Mouse (Mus musculus): ENCODE data around the gene Tnrc6a. TPM values are rescaled to one million over a fixed set of nuclear protein-coding genes. Genes with fewer than 3 reads are reported as not detected.

The Tnrc6a gene
- polyA plus RNA-seq, 1 experiment from 2014 or later = 70.9 TPM

GRCm38 (mm10) chr7:123167436-123167835 lies 43.8 kb downstream of the Tnrc6a start:
- H3K4me1 ChIP-seq = no peaks in the 10 kb centered on the region
- H3K27me3 ChIP-seq = no peaks in the 10 kb centered on the region
- no peak overlapping the region for H3K27ac ChIP-seq
- no peak overlapping the region for H3K9ac ChIP-seq
- 87% methylated on average over 2 of the region's 2 CpGs for WGBS
- no peaks in the 10 kb centered on the region for H3K9me3 ChIP-seq
- no peak overlapping the region for H3K4me2 ChIP-seq (replicated peaks)
- no peak overlapping the region for H3K4me3 ChIP-seq
- peaks cover 97% of the 10 kb centered on the region for H3K36me3 ChIP-seq
- ATAC-seq (ENCODE audit: insufficient number of reproducible peaks, insufficient read depth, low FRiP score, low TSS enrichment) = no peak

- 92% methylated on average over 2 of the region's 2 CpGs for WGBS
- Histone ChIP-seq H3K9me3 (no peaks in the 10 kb centered on the region), H3K27ac (no peak overlapping the region), H3K4me2 (replicated peaks) (no peak overlapping the region), H3K4me1 (no peaks in the 10 kb centered on the region), H3K9ac (no peak overlapping the region), H3K4me3 (no peak overlapping the region), H3K36me3 (peaks cover 94% of the 10 kb centered on the region), H3K27me3 (no peaks in the 10 kb centered on the region)
- no peak for ATAC-seq (ENCODE audit: insufficient number of reproducible peaks, insufficient read depth, low FRiP score, low TSS enrichment)
Observed at GRCm38 (mm10) chr7:123169618-123170017, 45.9 kb downstream of the Tnrc6a start.

GRCm38 (mm10) chr7:123172101-123172500 lies 48.4 kb downstream of the Tnrc6a start:
- Histone ChIP-seq H3K36me3 (peaks cover 82% of the 10 kb centered on the region), H3K4me1 (no peaks in the 10 kb centered on the region), H3K27me3 (no peaks in the 10 kb centered on the region), H3K4me3 (no peak overlapping the region), H3K4me2 (replicated peaks) (no peak overlapping the region), H3K9me3 (no peaks in the 10 kb centered on the region), H3K27ac (no peak overlapping the region), H3K9ac (no peak overlapping the region)
- no peak for ATAC-seq (ENCODE audit: insufficient number of reproducible peaks, insufficient read depth, low FRiP score, low TSS enrichment)
- 92% methylated on average over 5 of the region's 5 CpGs for WGBS

GRCm38 (mm10) chr7:123177215-123177614 lies 53.5 kb downstream of the Tnrc6a start:
- Histone ChIP-seq H3K27me3 (no peaks in the 10 kb centered on the region), H3K27ac (no peak overlapping the region), H3K4me2 (replicated peaks) (no peak overlapping the region), H3K9ac (no peak overlapping the region), H3K4me1 (no peaks in the 10 kb centered on the region), H3K36me3 (peaks cover 77% of the 10 kb centered on the region), H3K4me3 (no peak overlapping the region), H3K9me3 (no peaks in the 10 kb centered on the region)
- ATAC-seq (ENCODE audit: insufficient number of reproducible peaks, insufficient read depth, low FRiP score, low TSS enrichment) = no peak

- no peak overlapping the region for H3K4me2 ChIP-seq (replicated peaks)
- H3K9ac ChIP-seq = no peak overlapping the region
- H3K36me3 ChIP-seq = peaks cover 88% of the 10 kb centered on the region
- H3K4me1 ChIP-seq = no peaks in the 10 kb centered on the region
- ATAC-seq (ENCODE audit: insufficient number of reproducible peaks, insufficient read depth, low FRiP score, low TSS enrichment) = no peak
- WGBS = 89% methylated on average over 20 of the region's 20 CpGs
- no peaks in the 10 kb centered on the region for H3K9me3 ChIP-seq
- no peaks in the 10 kb centered on the region for H3K27me3 ChIP-seq
- no peak overlapping the region for H3K27ac ChIP-seq
- H3K4me3 ChIP-seq = no peak overlapping the region
Observed at GRCm38 (mm10) chr7:123181787-123182701, 58.4 kb downstream of the Tnrc6a start.

GRCm38 (mm10) chr7:123184891-123185290 lies 61.2 kb downstream of the Tnrc6a start:
- Histone ChIP-seq H3K9ac (no peak overlapping the region), H3K4me2 (replicated peaks) (no peak overlapping the region), H3K27ac (no peak overlapping the region), H3K4me1 (no peaks in the 10 kb centered on the region), H3K27me3 (no peaks in the 10 kb centered on the region), H3K36me3 (peaks cover 92% of the 10 kb centered on the region), H3K4me3 (no peak overlapping the region), H3K9me3 (no peaks in the 10 kb centered on the region)
- ATAC-seq (ENCODE audit: insufficient number of reproducible peaks, insufficient read depth, low FRiP score, low TSS enrichment) = no peak
- 97% methylated on average over 1 of the region's 1 CpGs for WGBS

GRCm38 (mm10) chr7:123186463-123186862 lies 62.8 kb downstream of the Tnrc6a start:
- Histone ChIP-seq H3K4me1 (no peaks in the 10 kb centered on the region), H3K4me2 (replicated peaks) (no peak overlapping the region), H3K27ac (no peak overlapping the region), H3K4me3 (no peak overlapping the region), H3K36me3 (peaks cover 92% of the 10 kb centered on the region), H3K9ac (no peak overlapping the region), H3K9me3 (no peaks in the 10 kb centered on the region), H3K27me3 (no peaks in the 10 kb centered on the region)
- WGBS = 91% methylated on average over 6 of the region's 6 CpGs
- ATAC-seq (ENCODE audit: insufficient number of reproducible peaks, insufficient read depth, low FRiP score, low TSS enrichment) = no peak

- H3K9me3 ChIP-seq = no peaks in the 10 kb centered on the region
- H3K27ac ChIP-seq = no peak overlapping the region
- H3K4me2 ChIP-seq (replicated peaks) = no peak overlapping the region
- no peak overlapping the region for H3K4me3 ChIP-seq
- WGBS = 69% methylated on average over 4 of the region's 4 CpGs
- H3K36me3 ChIP-seq = peaks cover 92% of the 10 kb centered on the region
- no peaks in the 10 kb centered on the region for H3K27me3 ChIP-seq
- no peaks in the 10 kb centered on the region for H3K4me1 ChIP-seq
- H3K9ac ChIP-seq = no peak overlapping the region
- no peak for ATAC-seq (ENCODE audit: insufficient number of reproducible peaks, insufficient read depth, low FRiP score, low TSS enrichment)
Observed at GRCm38 (mm10) chr7:123187246-123187645, 63.6 kb downstream of the Tnrc6a start.

- Histone ChIP-seq H3K4me2 (replicated peaks) (no peak overlapping the region), H3K9ac (no peak overlapping the region), H3K4me3 (no peak overlapping the region), H3K9me3 (no peaks in the 10 kb centered on the region), H3K27ac (no peak overlapping the region), H3K4me1 (no peaks in the 10 kb centered on the region), H3K36me3 (peaks cover 93% of the 10 kb centered on the region), H3K27me3 (no peaks in the 10 kb centered on the region)
- 88% methylated on average over 3 of the region's 3 CpGs for WGBS
- no peak for ATAC-seq (ENCODE audit: insufficient number of reproducible peaks, insufficient read depth, low FRiP score, low TSS enrichment)
Observed at GRCm38 (mm10) chr7:123188462-123188861, 64.8 kb downstream of the Tnrc6a start.

- H3K36me3 ChIP-seq = peaks cover 90% of the 10 kb centered on the region
- WGBS = 96% methylated on average over 8 of the region's 8 CpGs
- ATAC-seq (ENCODE audit: insufficient number of reproducible peaks, insufficient read depth, low FRiP score, low TSS enrichment) = no peak
Observed at GRCm38 (mm10) chr7:123189762-123190161, 66.1 kb downstream of the Tnrc6a start.

GRCm38 (mm10) chr7:123191731-123192130 lies 68.0 kb downstream of the Tnrc6a start:
- ATAC-seq (ENCODE audit: insufficient number of reproducible peaks, insufficient read depth, low FRiP score, low TSS enrichment) = 0 out of 2 replicates have a peak, but pooled peaks have one; percentile 16
- peaks cover 83% of the 10 kb centered on the region for H3K36me3 ChIP-seq
- H3K4me2 ChIP-seq (replicated peaks) = no peak overlapping the region
- H3K9me3 ChIP-seq = no peaks in the 10 kb centered on the region
- no peak overlapping the region for H3K4me3 ChIP-seq
- no peak overlapping the region for H3K27ac ChIP-seq
- no peaks in the 10 kb centered on the region for H3K4me1 ChIP-seq
- H3K27me3 ChIP-seq = no peaks in the 10 kb centered on the region
- 95% methylated on average over 5 of the region's 5 CpGs for WGBS
- H3K9ac ChIP-seq = no peak overlapping the region

More at GRCm38 (mm10) chr7:123189762-123190161, 66.1 kb downstream of the Tnrc6a start:
- Histone ChIP-seq H3K4me3 (no peak overlapping the region), H3K4me2 (replicated peaks) (no peak overlapping the region), H3K9ac (no peak overlapping the region), H3K27ac (no peak overlapping the region), H3K27me3 (no peaks in the 10 kb centered on the region), H3K9me3 (no peaks in the 10 kb centered on the region), H3K4me1 (no peaks in the 10 kb centered on the region)

GRCm38 (mm10) chr7:123193201-123193600 lies 69.5 kb downstream of the Tnrc6a start:
- WGBS = 94% methylated on average over 12 of the region's 12 CpGs
- Histone ChIP-seq H3K4me3 (no peak overlapping the region), H3K27ac (no peak overlapping the region), H3K36me3 (peaks cover 70% of the 10 kb centered on the region), H3K4me2 (replicated peaks) (no peak overlapping the region), H3K9me3 (no peaks in the 10 kb centered on the region), H3K9ac (no peak overlapping the region), H3K4me1 (no peaks in the 10 kb centered on the region), H3K27me3 (no peaks in the 10 kb centered on the region)
- no peak for ATAC-seq (ENCODE audit: insufficient number of reproducible peaks, insufficient read depth, low FRiP score, low TSS enrichment)
